ENCODE assay signal across 8 mouse cellular contexts in the genomic region with DNA sequence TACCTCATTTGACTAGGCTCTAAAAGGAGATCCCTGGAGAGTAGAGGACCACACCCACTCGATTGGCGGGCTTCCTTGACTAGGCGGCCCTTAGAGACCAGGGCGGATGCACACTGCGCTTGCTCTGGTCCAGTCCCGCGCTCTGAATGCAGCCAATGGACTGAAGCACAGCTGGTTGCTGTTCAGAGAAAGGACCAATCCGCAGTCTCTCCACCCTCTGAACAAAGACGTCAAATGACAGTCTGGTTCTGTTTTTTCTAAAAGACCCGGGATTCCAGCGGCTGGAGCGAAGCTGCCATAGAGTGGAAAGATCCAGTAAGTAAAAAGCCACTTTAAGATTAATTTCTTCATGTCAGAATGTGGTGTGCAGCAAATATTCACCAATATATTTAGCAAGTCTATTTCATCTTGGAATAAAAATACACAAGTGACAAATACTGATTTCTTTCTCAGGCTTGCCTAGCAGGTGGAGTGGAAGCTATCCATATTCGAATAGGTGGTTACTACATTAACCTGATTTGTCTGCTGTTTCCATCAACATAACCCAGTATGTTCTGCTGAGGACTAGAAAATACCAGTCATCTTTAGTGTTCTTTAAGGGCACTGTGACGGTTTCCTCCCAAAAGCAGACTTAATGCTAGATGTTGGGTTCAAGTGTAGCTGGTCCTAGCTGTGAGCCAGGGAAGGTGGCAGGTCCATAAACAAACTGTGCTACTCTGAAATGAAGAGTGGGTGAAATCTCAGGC. TPM values are rescaled to one million over a fixed set of nuclear protein-coding genes. Genes with fewer than 3 reads are reported as not detected.
DNase-seq lines count a peak whose midpoint lies in the region; ATAC-seq and TF ChIP-seq lines count a peak whose summit lies in the region.

No protein-coding gene starts in this region.

- 5% methylated on average over 14 of the region's 14 CpGs for WGBS in hindbrain, embryonic 16.5 days
- WGBS in macrophage (ENCODE audit: missing documents) = 3% methylated on average over 14 of the region's 14 CpGs

- no peak for TF ChIP-seq CTCF in left cerebral cortex, adult 2 months (IDR thresholded peaks at IDR 0.05)

- H3K4me1 ChIP-seq in hindbrain, embryonic 16.5 days (ENCODE audit: control insufficient read depth, insufficient read depth, low read depth, low read length) = peaks cover 10% of the 10 kb centered on the region

- peak overlapping the region; percentile 57 for H3K9ac ChIP-seq in hindbrain, embryonic 16.5 days (ENCODE audit: low read depth, low read length)

- H3K27me3 ChIP-seq in hindbrain, embryonic 16.5 days (replicated peaks; ENCODE audit: control insufficient read depth, insufficient read depth, low read length) = no peaks in the 10 kb centered on the region

- H3K9me3 ChIP-seq in hindbrain, embryonic 16.5 days (ENCODE audit: control insufficient read depth, low read length) = no peaks in the 10 kb centered on the region

- H3K36me3 ChIP-seq in hindbrain, embryonic 16.5 days (ENCODE audit: control insufficient read depth, insufficient read depth, low read length) = no peaks in the 10 kb centered on the region
- H3K36me3 ChIP-seq in macrophage (ENCODE audit: inconsistent target) = peaks cover 16% of the 10 kb centered on the region

- intact Hi-C loops in left cerebral cortex, adult 2 months (cut with DNase I) = no loop called here

- DNase-seq in NIH3T3 (ENCODE audit: low read depth) = peak; percentile 98
- peak; percentile 36 to 62 for DNase-seq in cerebellum, postnatal 4 days (ENCODE audit: low spot score in 2 of 2)
- peak; percentile 95 for DNase-seq in gastrocnemius, adult 18-20 months (ENCODE audit: low spot score)
- DNase-seq in left cerebral cortex, adult 2 months (ENCODE audit: extremely low spot score in 1 of 2, low spot score in 2 of 2) = peak; percentile 59
- DNase-seq in retina, postnatal 7 days (ENCODE audit: low read depth, low spot score) = peak; percentile 37
- peak; percentile 46 for DNase-seq in urinary bladder, adult 2 months (ENCODE audit: low spot score)

- ATAC-seq in hindbrain, embryonic 16.5 days = peak; percentile 100

- peaks cover 48% of the 10 kb centered on the region for H3K79me2 ChIP-seq in macrophage (ENCODE audit: inconsistent target)

- 0 out of 2 replicates have a peak overlapping the region, but pooled peaks have one; percentile 59 for H3K27ac ChIP-seq in hindbrain, embryonic 16.5 days (ENCODE audit: low read depth, low read length)
- H3K27ac ChIP-seq in left cerebral cortex, adult 2 months = no peak overlapping the region
- peak overlapping the region; percentile 99 for H3K27ac ChIP-seq in macrophage

- H3K4me2 ChIP-seq in hindbrain, embryonic 16.5 days (ENCODE audit: low read length) = peak overlapping the region; percentile 68

- H3K4me3 ChIP-seq in hindbrain, embryonic 16.5 days (ENCODE audit: low read length) = peak overlapping the region; percentile 37
- H3K4me3 ChIP-seq in left cerebral cortex, adult 2 months = peak overlapping the region; percentile 39
- peak overlapping the region; percentile 88 for H3K4me3 ChIP-seq in macrophage (ENCODE audit: inconsistent target)

RNA-seq across cellular contexts. Expression of a gene that starts 26.3 kb away (rescaled TPM):
- total RNA-seq in gastrocnemius, adult 18-20 months (2021) = not detected
- 0.11 and 0.20 TPM in 2 replicates for polyA plus RNA-seq in hindbrain, embryonic 16.5 days (2015; fragmentation: Nextera tagmentation; extraction: Ambion mirVana)
- total RNA-seq in left cerebral cortex, adult 2 months (2021) = under 1 TPM in 1 of 2 experiments, not detected in 1; 0.29 TPM
- under 1 TPM in 1 of 26 experiments, not detected in 25; 0.58 TPM for total RNA-seq in macrophage (2018; cell fraction: chromatin; rRNA removed)
- under 1 TPM in 1 of 26 experiments, not detected in 25; 0.03 TPM for total RNA-seq in macrophage (2018; cell fraction: cytosol; rRNA removed)
- total RNA-seq in macrophage (2018; cell fraction: nucleus; rRNA removed) = 1 to 10 TPM in 1 of 26 experiments, not detected in 25; 1.1 TPM
- polyA plus RNA-seq in macrophage (2018) = not detected in 3 replicates
- polyA plus RNA-seq in urinary bladder, adult 2 months (2012; rRNA removed) = not detected in 2 replicates

RNA-seq across cellular contexts. Expression of a gene that starts 27.9 kb away (rescaled TPM):
- 1 to 10 TPM; 1.3 to 2.7 TPM for total RNA-seq in gastrocnemius, adult 18-20 months (2021)
- 6.2 and 6.9 TPM in 2 replicates for polyA plus RNA-seq in hindbrain, embryonic 16.5 days (2015; fragmentation: Nextera tagmentation; extraction: Ambion mirVana)
- 1 to 10 TPM; 1.5 to 2.2 TPM for total RNA-seq in left cerebral cortex, adult 2 months (2021)
- 10 to 100 TPM in 25 of 26 experiments, 1 to 10 TPM in 1; 7.4 to 79.6 (median 40.6) TPM for total RNA-seq in macrophage (2018; cell fraction: chromatin; rRNA removed)
- total RNA-seq in macrophage (2018; cell fraction: cytosol; rRNA removed) = 10 to 100 TPM; 36.0 to 74.7 (median 60.7) TPM
- 100 to 1,000 TPM in 2 of 26 experiments, 10 to 100 TPM in 24; 26.5 to 166 (median 46.1) TPM for total RNA-seq in macrophage (2018; cell fraction: nucleus; rRNA removed)
- 55.9 to 176 TPM (median 125 TPM) in 3 replicates for polyA plus RNA-seq in macrophage (2018)
- polyA plus RNA-seq in urinary bladder, adult 2 months (2012; rRNA removed) = 5.8 and 6.2 TPM in 2 replicates

RNA-seq across cellular contexts. Expression of a gene that starts 59.7 kb away (rescaled TPM):
- total RNA-seq in gastrocnemius, adult 18-20 months (2021) = not detected
- not detected in 2 replicates for polyA plus RNA-seq in hindbrain, embryonic 16.5 days (2015; fragmentation: Nextera tagmentation; extraction: Ambion mirVana)
- total RNA-seq in left cerebral cortex, adult 2 months (2021) = not detected
- total RNA-seq in macrophage (2018; cell fraction: chromatin; rRNA removed) = not detected
- total RNA-seq in macrophage (2018; cell fraction: cytosol; rRNA removed) = not detected
- total RNA-seq in macrophage (2018; cell fraction: nucleus; rRNA removed) = not detected
- polyA plus RNA-seq in macrophage (2018) = not detected in 3 replicates
- polyA plus RNA-seq in urinary bladder, adult 2 months (2012; rRNA removed) = 0.14 and 0.15 TPM in 2 replicates

Comparison
In these comparisons a context has a peak if more than half of its experiments do, and no peak if none do; other contexts are left out.
1. DNase-seq: peak in every context shown above with its lines; median percentile 98 in NIH3T3; 95 in gastrocnemius, adult 18-20 months; 59 in left cerebral cortex, adult 2 months; 49 in cerebellum, postnatal 4 days; 46 in urinary bladder, adult 2 months; 37 in retina, postnatal 7 days.
2. H3K4me3 ChIP-seq: peak in every context shown above with its lines; median percentile 88 in macrophage; 39 in left cerebral cortex, adult 2 months; 37 in hindbrain, embryonic 16.5 days.